Comparison of ENCODE assay signal across 13 mouse cellular contexts in the genomic region with DNA sequence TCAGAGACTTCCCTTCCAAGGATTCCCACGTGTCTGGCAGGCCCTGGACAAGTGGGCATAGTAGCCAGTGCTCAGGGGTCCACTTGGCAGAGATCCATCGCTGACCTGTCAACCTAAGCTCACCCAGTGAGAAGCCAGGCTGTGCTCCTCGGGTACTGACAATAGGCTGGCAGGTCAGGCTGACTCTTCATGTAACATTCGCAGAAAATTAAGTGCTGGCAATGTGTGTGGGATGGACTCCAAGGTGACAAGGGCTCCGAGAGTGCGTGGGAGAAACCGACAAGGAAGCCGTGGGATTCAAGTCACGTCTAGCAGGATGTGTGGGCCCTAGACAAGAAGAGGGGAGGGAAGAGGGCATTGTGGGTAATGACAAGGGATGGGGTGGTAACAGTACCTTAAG.
DNase-seq lines count a peak whose midpoint lies in the region; ATAC-seq and TF ChIP-seq lines count a peak whose summit lies in the region.
"Had no signal": no experiment of that assay in that cellular context is flagged by ENCODE, and none has a peak within 500 bp of the region (broad histone marks: within the 10 kb centered on the region; RNA-seq: fewer than 3 reads in every experiment).

No protein-coding gene starts in this region.

- H3K4me2 ChIP-seq in hindbrain, embryonic 13.5 days = no peak overlapping the region
- no peak overlapping the region for H3K4me2 ChIP-seq in hindbrain, embryonic 11.5 days (replicated peaks; ENCODE audit: low read depth, low read length)
- H3K4me2 ChIP-seq in midbrain, embryonic 15.5 days = no peak overlapping the region
- H3K4me2 ChIP-seq in kidney, embryonic 14.5 days (replicated peaks; ENCODE audit: low read depth, low read length) = no peak overlapping the region
- H3K4me2 ChIP-seq: embryonic facial prominence, embryonic 12.5 days; heart, embryonic 11.5 days; liver, embryonic 15.5 days; neural tube, embryonic 12.5 days had no signal

- H3K27me3 ChIP-seq in hindbrain, embryonic 13.5 days = no peaks in the 10 kb centered on the region
- H3K27me3 ChIP-seq in hindbrain, embryonic 11.5 days (ENCODE audit: control insufficient read depth, insufficient read depth, low read length) = no peaks in the 10 kb centered on the region
- no peaks in the 10 kb centered on the region for H3K27me3 ChIP-seq in cerebellum, adult 2 months (ENCODE audit: control insufficient read depth, insufficient read depth, low read length)
- H3K27me3 ChIP-seq in midbrain, embryonic 15.5 days (replicated peaks) = no peaks in the 10 kb centered on the region
- H3K27me3 ChIP-seq in kidney, embryonic 14.5 days (ENCODE audit: control insufficient read depth, insufficient read depth, low read length) = no peaks in the 10 kb centered on the region
- H3K27me3 ChIP-seq: embryonic facial prominence, embryonic 12.5 days; liver, embryonic 15.5 days; neural tube, embryonic 12.5 days had no signal

- H3K4me3 ChIP-seq in hindbrain, embryonic 13.5 days = no peak overlapping the region
- no peak overlapping the region for H3K4me3 ChIP-seq in hindbrain, embryonic 11.5 days (ENCODE audit: low read depth, low read length)
- H3K4me3 ChIP-seq in cerebellum, adult 2 months (replicated peaks; ENCODE audit: insufficient read depth, low read depth, low read length) = no peak overlapping the region
- no peak overlapping the region for H3K4me3 ChIP-seq in midbrain, embryonic 15.5 days
- no peak overlapping the region for H3K4me3 ChIP-seq in kidney, embryonic 14.5 days (ENCODE audit: low read length)
- H3K4me3 ChIP-seq: embryonic facial prominence, embryonic 12.5 days; liver, embryonic 15.5 days; neural tube, embryonic 12.5 days had no signal

- TF ChIP-seq POLR2A in cerebellum, adult 2 months (IDR thresholded peaks at IDR 0.05; ENCODE audit: borderline replicate concordance, insufficient read depth, low read length) = no peak

- H3K36me3 ChIP-seq in hindbrain, embryonic 13.5 days = no peaks in the 10 kb centered on the region
- no peaks in the 10 kb centered on the region for H3K36me3 ChIP-seq in hindbrain, embryonic 11.5 days (ENCODE audit: control insufficient read depth, insufficient read depth, low read length)
- no peaks in the 10 kb centered on the region for H3K36me3 ChIP-seq in midbrain, embryonic 15.5 days (replicated peaks)
- H3K36me3 ChIP-seq in kidney, embryonic 14.5 days (ENCODE audit: control insufficient read depth, insufficient read depth, low read length) = no peaks in the 10 kb centered on the region
- H3K36me3 ChIP-seq: embryonic facial prominence, embryonic 12.5 days; liver, embryonic 15.5 days; neural tube, embryonic 12.5 days had no signal

- peak overlapping the region; percentile 69 for H3K27ac ChIP-seq in hindbrain, embryonic 13.5 days
- no peak overlapping the region for H3K27ac ChIP-seq in hindbrain, embryonic 11.5 days (ENCODE audit: low read depth, low read length)
- peak overlapping the region; percentile 8; the same call in 1 of the 2 replicates for H3K27ac ChIP-seq in cerebellum, adult 2 months (ENCODE audit: insufficient read depth, low read length)
- peak overlapping the region; percentile 75 for H3K27ac ChIP-seq in midbrain, embryonic 15.5 days
- H3K27ac ChIP-seq in kidney, embryonic 14.5 days (ENCODE audit: low read depth, low read length) = no peak overlapping the region
- H3K27ac ChIP-seq: embryonic facial prominence, embryonic 12.5 days; liver, embryonic 15.5 days; neural tube, embryonic 12.5 days had no signal

- no peak for DNase-seq in hindbrain, embryonic 11.5 days (ENCODE audit: low spot score)
- peak; percentile 69 to 72 for DNase-seq in cerebellum, adult 2 months
- DNase-seq in frontal cortex, postnatal 10 days (ENCODE audit: low spot score in 2 of 2) = peak; percentile 28 to 29
- DNase-seq in adrenal gland, postnatal 36 days = no peak

- 49% methylated on average over 9 of the region's 9 CpGs for WGBS in hindbrain, embryonic 13.5 days
- 71% methylated on average over 9 of the region's 9 CpGs for WGBS in hindbrain, embryonic 11.5 days
- 7% methylated on average over 9 of the region's 9 CpGs for WGBS in cerebellum, adult 2 months
- WGBS in midbrain, embryonic 15.5 days = 51% methylated on average over 9 of the region's 9 CpGs
- WGBS in kidney, embryonic 14.5 days = 37% methylated on average over 9 of the region's 9 CpGs

- no peak for TF ChIP-seq CTCF in cerebellum, adult 2 months (IDR thresholded peaks at IDR 0.05; ENCODE audit: borderline replicate concordance, insufficient read depth, low read depth, low read length)

- no peak overlapping the region for H3K9ac ChIP-seq in hindbrain, embryonic 13.5 days
- H3K9ac ChIP-seq in hindbrain, embryonic 11.5 days (ENCODE audit: low read depth, low read length) = no peak overlapping the region
- no peak overlapping the region for H3K9ac ChIP-seq in midbrain, embryonic 15.5 days
- H3K9ac ChIP-seq in kidney, embryonic 14.5 days (ENCODE audit: low read depth, low read length) = no peak overlapping the region
- H3K9ac ChIP-seq: embryonic facial prominence, embryonic 12.5 days; liver, embryonic 15.5 days; neural tube, embryonic 12.5 days had no signal

- peaks cover 49% of the 10 kb centered on the region for H3K4me1 ChIP-seq in hindbrain, embryonic 13.5 days (replicated peaks)
- peaks cover 19% of the 10 kb centered on the region for H3K4me1 ChIP-seq in hindbrain, embryonic 11.5 days (replicated peaks; ENCODE audit: control insufficient read depth, insufficient read depth, low read length)
- H3K4me1 ChIP-seq in cerebellum, adult 2 months (ENCODE audit: control insufficient read depth, insufficient read depth, low read length) = peaks cover 13% of the 10 kb centered on the region
- peaks cover 37% of the 10 kb centered on the region for H3K4me1 ChIP-seq in midbrain, embryonic 15.5 days
- H3K4me1 ChIP-seq in kidney, embryonic 14.5 days (ENCODE audit: control insufficient read depth, insufficient read depth, low read length) = peaks cover 13% of the 10 kb centered on the region
- H3K4me1 ChIP-seq: liver, embryonic 15.5 days had no signal

- H3K9me3 ChIP-seq in hindbrain, embryonic 13.5 days = no peaks in the 10 kb centered on the region
- H3K9me3 ChIP-seq in hindbrain, embryonic 11.5 days (ENCODE audit: control insufficient read depth, low read length) = no peaks in the 10 kb centered on the region
- no peaks in the 10 kb centered on the region for H3K9me3 ChIP-seq in midbrain, embryonic 15.5 days
- H3K9me3 ChIP-seq in kidney, embryonic 14.5 days (ENCODE audit: control insufficient read depth, low read length) = no peaks in the 10 kb centered on the region
- H3K9me3 ChIP-seq: embryonic facial prominence, embryonic 12.5 days; liver, embryonic 15.5 days; neural tube, embryonic 12.5 days had no signal

- no peak for ATAC-seq in hindbrain, embryonic 13.5 days (ENCODE audit: low FRiP score)
- no peak for ATAC-seq in hindbrain, embryonic 11.5 days (ENCODE audit: low FRiP score)
- ATAC-seq in midbrain, embryonic 15.5 days (replicated peaks) = 0 out of 2 replicates have a peak, but pooled peaks have one; percentile 4
- ATAC-seq in megakaryocyte progenitor cell, adult 5-6 weeks (replicated peaks; ENCODE audit: poor library complexity) = no peak
- ATAC-seq in kidney, embryonic 14.5 days (ENCODE audit: low FRiP score, low TSS enrichment) = no peak
- ATAC-seq: activated CD4-positive, CD25-positive, alpha-beta regulatory T cell, adult 4 months had no signal

Comparison
In these comparisons a context has a peak if more than half of its experiments do, and no peak if none do; other contexts are left out.
1. H3K27ac ChIP-seq: peak in hindbrain, embryonic 13.5 days (single experiment), cerebellum, adult 2 months (single experiment) and midbrain, embryonic 15.5 days (single experiment); none in hindbrain, embryonic 11.5 days (single experiment) and kidney, embryonic 14.5 days (single experiment).
2. DNase-seq: peak in cerebellum, adult 2 months (2 of 2) and frontal cortex, postnatal 10 days (2 of 2); none in hindbrain, embryonic 11.5 days (single experiment) and adrenal gland, postnatal 36 days (0 of 2).